Mouse (Mus musculus): Measurements from ENCODE around the gene Znhit2.

DNA sequence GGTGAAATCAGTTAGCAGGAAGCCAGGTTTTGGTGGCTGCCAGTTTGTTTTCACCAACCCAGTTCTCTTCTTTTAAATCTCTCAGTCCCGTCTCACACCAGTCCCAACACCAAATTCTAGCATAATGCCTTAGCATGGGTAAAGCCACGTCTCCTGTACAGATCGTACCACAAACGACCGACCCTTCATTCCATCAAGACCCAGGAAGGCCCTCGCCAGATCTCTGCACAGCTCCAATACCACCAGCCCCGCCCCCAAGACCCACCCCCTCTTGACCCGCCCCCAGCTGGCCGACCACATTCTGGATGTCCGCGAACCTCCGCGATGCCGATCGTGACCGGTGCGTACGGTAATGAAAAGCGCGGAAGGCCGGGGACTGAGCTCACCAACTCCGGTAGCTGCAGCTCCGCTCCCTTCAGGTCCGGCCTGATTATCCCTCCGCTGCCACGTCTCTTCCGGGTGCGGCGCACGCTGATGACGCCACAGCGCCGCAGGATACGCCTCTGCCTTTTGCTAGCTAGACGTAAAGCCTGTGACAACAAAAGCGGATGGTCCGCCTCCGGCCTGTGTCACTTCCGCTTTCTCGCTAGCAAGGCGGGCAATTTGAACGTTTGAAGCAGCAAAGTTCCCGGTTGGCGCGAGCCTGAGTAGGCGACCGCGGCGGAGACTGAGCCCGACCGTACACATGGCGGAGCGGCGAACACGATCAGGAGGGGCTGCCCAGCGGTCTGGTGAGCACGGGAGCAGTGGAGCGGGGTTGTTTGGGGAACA, 23.7 kb downstream of the Znhit2 start, which contains the start of the genes Zfpl1 and Cdca5:
- TF ChIP-seq POLR2A (IDR thresholded peaks at IDR 0.05; ENCODE audit: control insufficient read depth, extremely low read depth, insufficient read depth, low read length, poor library complexity), result no peak; the same call in none of the 2 replicates
- TF ChIP-seq CTCF (IDR thresholded peaks at IDR 0.05; ENCODE audit: borderline replicate concordance, control insufficient read depth, extremely low read depth, insufficient read depth, low read length, poor library complexity), result peak; percentile 35; the same call in 1 of the 2 replicates
